Mouse (Mus musculus) kidney, adult 11 months (tissue): ENCODE measurements around the gene Il22ra1.
"Not testable (repeated sequence)": the region's sequence is repeated elsewhere in the genome, so short reads cannot be mapped to it uniquely, and the experiment has no call there.

Experiments used
- DNase-seq: peaks from one replicate; pipeline ENCODE4 v3.0.0; 2022

Gene Il22ra1

GRCm38 (mm10) chr4:135727817-135728216, at the start of gene Il22ra1:
Gene Il22ra1, plus strand, starts transcription at chr4:135728172.
- DNase-seq = peak; percentile 93

- DNase-seq = no peak
These were observed 48.7 kb upstream of the Il22ra1 start for GRCm38 (mm10) chr4:135679316-135679715.

- no peak for DNase-seq
These were observed 46.2 kb upstream of the Il22ra1 start for GRCm38 (mm10) chr4:135681789-135682188.

GRCm38 (mm10) chr4:135683553-135683952, 44.4 kb upstream of the Il22ra1 start:
- DNase-seq = no peak

DNA sequence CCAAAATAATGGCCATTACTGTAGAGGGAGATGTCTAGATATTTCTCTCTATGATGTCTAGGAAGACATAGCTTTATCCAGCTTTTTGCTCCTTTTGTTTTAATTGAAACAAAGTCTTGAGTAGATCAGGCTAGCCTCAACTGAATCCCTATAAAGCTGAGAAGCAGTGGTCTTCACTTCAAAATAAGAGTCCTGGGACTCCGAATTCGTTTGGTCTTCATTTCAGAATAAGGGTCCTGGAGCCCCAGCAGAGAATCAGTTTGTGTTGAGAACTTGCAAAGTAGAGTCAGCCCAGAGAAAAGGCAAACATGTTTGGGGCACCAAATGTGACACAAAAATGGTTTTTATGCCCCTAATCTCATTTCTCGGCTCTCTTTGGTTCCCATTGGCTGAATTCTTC, 43.2 kb upstream of the Il22ra1 start:
- no peak for DNase-seq

DNA sequence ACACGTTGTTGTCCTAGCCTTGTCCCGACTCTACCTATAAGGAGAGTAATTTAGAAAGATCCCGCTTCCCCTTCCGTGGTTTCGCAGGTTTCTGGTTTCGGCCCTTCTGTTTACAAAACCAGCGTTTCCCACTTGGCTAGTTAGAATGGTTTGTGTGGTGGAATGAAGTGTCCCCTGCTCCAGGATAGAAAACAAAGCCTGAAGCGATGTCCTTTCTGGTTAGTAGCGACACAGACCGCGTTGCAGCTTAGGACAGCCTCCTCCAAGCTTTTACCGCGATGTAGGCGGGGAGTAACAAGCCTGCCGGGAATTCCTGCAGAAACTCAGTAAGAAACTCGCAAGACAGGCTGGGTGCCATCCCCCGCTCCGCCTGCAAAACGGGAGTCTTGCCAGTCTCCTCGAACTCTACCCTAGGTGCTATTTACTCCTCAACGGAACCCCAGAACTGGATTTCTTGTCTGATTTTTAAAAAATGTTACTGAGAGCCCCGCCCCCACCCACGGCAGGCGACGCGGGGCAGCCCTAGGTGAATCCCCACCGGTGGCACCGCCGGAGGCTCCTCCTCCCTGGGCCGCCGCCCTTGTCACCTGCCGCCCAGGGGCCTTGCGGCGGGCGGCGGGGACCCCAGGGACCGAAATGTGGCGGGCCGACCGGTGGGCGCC, 41.9 kb upstream of the Il22ra1 start, which contains the start of gene Ifnlr1:
TSS of gene Ifnlr1 (plus strand) at position 382 of the 662 bp plus-strand sequence.
- DNase-seq = peak; percentile 43

DNA sequence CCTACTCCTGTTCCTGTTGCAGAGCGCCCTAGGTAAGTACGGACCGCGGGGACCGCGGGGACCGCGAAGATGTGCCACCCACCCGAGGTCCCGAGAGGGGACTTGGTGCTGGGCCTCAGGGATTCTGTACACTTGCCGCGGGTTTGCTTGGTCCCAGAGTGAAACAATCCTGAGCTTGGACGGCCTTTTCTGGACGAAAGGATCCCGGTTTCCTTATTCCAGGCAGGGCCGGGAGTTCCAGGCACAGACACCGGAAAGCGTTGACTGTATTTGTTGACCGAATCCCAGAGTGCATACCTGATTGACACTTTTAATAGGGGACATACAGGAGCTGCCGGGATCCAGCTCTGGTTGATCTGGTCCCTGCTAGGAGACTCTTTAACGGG, 41.4 kb upstream of the Il22ra1 start:
- no peak for DNase-seq

- DNase-seq = no peak
These were observed 38.2 kb upstream of the Il22ra1 start for GRCm38 (mm10) chr4:135689797-135690196.

DNA sequence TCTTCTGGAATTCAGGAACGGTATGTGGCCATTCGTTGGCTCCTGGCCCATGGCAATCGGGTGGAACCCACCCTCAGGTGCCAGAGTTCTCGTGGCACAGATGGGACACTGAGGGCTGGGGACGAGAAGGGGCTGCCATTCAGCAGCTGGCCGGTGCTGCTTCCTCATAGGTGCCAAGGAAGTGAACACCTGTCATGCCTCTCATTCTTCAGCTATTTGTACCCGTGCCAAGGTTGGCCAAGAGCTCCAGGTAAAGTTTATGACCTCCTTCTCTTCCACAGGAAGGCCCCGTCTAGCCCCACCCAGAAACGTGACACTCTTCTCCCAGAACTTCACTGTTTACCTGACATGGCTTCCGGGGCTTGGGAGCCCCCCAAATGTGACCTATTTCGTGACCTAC, 37.7 kb upstream of the Il22ra1 start:
- DNase-seq = peak; percentile 44

DNA sequence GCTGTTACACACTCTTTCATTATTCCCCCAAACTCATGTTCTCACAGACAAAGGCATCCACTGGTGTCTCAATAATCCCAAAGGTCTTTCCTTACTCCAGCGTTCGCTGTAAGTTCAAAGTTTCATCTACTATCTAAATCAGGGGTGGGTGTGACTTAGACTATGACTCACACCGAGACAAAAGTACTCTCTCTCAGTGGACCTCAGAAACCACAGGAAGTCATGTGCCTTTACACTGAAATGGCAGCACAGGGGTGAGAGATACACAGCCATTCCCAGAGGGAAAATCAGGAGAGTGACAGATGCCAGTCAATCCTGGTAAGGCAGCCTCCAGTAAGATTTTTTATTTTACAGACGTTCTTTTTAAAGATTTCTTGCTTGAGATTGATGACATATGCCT, 35.1 kb upstream of the Il22ra1 start:
- no peak for DNase-seq

- DNase-seq = no peak
These were observed 29.5 kb upstream of the Il22ra1 start for GRCm38 (mm10) chr4:135698498-135698897.

DNA sequence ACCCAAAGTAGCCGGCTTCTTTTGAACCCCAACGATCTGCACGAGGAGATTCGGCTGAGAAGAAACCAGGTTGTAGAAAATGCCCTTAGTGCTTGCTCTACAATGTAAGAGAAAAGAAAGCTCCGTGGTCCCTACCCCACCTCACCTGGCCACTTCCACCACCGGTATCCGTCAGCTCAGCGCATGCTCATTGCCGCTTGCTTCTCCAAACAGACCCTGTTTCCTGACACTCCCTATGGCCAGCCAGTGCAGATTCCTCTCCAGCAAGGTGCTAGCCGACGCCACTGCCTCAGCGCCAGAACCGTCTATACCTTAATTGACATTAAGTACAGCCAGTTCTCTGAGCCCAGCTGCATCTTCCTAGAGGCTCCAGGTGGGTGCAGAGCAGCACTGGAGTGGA, 24.5 kb upstream of the Il22ra1 start:
- no peak for DNase-seq

DNA sequence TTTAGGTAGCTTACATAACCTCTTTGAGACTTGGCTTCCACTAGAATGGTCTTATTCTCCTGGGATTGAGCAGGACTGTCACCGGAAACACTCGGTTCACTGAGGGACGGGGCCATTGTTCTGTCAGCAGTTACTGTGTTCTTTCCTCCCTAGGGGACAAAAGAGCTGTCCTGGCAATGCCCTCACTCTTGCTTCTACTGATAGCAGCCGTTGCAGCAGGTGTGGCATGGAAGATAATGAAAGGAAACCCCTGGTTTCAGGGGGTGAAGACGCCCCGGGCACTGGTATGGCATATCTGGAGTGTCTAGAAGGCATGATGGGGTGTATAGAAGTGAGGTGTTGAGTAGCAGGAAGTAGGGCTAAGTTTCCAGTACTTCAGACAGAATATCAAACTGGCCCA, 24.0 kb upstream of the Il22ra1 start:
- DNase-seq = peak; percentile 46

DNA sequence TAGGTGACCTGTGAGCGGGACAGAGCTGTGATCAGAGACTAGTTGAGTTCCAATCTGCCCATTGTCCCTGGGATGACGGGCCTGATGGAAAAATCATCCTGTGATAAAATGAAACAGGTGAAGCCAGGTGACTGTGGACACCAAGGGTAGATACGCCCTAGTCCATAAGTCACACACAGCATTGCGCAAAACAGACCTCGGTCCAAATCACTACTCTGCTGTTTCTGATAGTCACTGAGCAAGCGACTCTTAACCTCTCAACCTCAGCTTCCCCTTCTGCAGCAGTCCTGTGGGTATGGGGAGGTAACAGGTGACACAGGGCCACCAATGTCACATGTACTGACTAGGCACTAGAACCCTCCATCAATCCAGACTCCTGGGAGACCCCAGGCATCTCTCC, 21.9 kb upstream of the Il22ra1 start:
- DNase-seq = no peak

GRCm38 (mm10) chr4:135709072-135709564, 18.9 kb upstream of the Il22ra1 start:
- DNase-seq = peak; percentile 67

- DNase-seq = no peak
These were observed 18.4 kb upstream of the Il22ra1 start for GRCm38 (mm10) chr4:135709621-135710020.

DNA sequence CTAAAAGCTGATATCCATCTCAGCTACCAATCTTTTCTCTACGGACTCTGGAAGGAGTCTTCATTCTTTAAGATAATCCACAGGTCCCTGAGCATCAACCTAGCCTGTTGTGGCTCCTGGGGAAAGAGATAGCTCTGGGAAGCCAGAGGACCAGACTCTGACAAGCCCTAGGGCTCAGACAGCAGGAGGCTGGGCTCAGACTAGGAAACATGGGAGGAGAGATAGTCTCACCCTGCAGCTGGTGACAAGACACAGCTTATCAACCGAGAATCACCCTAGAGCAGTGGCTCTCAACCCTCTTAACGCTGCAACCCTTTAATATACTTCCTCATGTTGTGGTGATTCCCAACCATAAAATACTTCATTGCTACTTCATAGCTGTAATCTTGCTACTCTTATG, 17.6 kb upstream of the Il22ra1 start:
- no peak for DNase-seq

GRCm38 (mm10) chr4:135714776-135715175, 13.2 kb upstream of the Il22ra1 start:
- DNase-seq = no peak

DNA sequence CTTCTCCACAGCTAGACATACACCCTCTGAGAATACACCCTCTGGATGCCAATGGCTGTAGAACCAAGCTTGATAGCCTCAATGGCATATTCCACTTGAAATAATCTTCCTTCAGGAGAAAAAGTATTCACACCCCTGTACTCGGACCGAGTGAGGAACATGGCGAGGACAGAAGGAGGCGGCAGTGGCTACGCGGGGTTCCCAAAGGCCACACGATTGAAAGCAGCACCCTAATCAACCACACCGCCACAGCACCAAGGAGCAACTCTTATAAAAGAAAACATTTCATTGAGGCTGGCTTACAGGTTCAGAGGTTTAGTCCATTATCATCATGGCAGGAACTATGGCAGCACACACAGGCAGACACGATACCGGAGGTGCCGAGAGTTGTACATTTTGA, 11.5 kb upstream of the Il22ra1 start:
- not testable (repeated sequence) for DNase-seq

GRCm38 (mm10) chr4:135722540-135723290, 5.3 kb upstream of the Il22ra1 start:
- no peak for DNase-seq

- DNase-seq = no peak
These were observed 1.6 kb upstream of the Il22ra1 start for GRCm38 (mm10) chr4:135726416-135726815.

DNA sequence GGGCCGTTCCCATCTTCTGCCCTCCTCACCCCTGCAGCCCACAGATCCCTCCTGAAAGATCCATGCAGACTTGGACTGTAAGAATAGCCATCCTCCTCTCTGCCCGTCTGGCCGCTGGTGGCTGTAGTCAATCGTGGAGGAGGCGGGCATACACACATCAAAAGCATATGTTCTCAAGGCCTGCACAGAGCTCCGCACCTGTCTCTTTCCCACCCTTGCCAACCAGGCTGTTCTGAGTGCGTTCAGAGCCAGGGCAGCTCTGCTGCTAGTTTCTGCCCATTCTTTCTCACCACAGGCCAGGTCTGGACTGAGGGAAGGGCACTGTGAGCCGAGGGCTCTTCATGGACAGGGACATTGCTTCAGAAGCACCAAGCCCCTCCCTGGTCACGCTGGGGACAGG, 2.2 kb downstream of the Il22ra1 start:
- DNase-seq = no peak

DNA sequence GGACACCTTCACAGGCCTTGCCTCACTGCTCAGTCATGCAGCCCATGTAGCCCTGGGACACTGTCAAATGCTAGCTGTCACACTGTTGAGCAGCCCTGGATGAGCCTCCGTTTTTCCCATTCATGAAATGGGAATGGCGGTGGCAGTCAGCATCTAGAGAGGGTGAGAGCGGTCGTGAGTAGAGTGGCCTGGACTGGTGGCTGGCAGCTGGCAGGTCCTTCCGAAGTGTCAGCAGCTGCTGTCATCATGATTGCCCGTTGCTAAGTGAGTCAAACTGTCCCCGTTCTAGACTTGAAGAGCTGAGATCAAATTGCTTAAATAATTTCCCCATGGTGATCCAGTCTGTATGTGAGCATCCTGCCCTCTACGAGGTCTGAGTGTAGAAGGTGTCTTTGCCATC, 3.0 kb downstream of the Il22ra1 start:
- no peak for DNase-seq

DNA sequence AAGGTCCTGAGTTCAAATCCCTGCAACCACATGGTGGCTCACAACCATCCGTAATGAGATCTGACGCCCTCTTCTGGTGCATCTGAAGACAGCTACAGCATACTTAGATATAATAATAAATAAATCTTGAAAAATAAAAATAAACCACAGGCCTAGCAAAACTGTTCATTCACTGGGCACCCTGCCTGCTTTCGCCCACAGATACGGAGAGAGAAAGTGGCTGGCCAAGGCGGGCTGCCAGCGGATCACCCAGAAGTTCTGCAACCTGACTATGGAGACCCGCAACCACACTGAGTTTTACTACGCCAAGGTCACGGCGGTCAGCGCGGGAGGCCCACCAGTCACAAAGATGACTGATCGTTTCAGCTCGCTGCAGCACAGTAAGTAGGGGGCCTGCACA, 5.9 kb downstream of the Il22ra1 start:
- no peak for DNase-seq
